Mouse (Mus musculus) neural tube, postnatal 0 days (tissue): ENCODE measurements around the gene Zic3. TPM values are rescaled to one million over a fixed set of nuclear protein-coding genes. Genes with fewer than 3 reads are reported as not detected.

Source experiments
- polyA plus RNA-seq: library from polyadenylated mRNA; unstranded; fragments of >200 nt; fragmentation: Nextera tagmentation; extraction: Ambion mirVana; gene quantifications from 2 replicates; pipeline ENCODE4 v1.2.1, GENCODE M21; 2015

Gene Zic3
- polyA plus RNA-seq = 8.1 and 9.6 TPM in 2 replicates

GRCm38 (mm10) chrX:58022400-58022799 is at the start of gene Zic3:
Gene Zic3, plus strand, starts transcription at chrX:58022700.

